Mouse (Mus musculus) mouse trophoblast stem cell (cell line): Measurements from ENCODE around the gene Akr1c13.

Experiments
- in situ Hi-C, 2 experiments: fragments of 300-500 bp; cut with MseI, MboI; formaldehyde crosslinking; loops; 2 replicates in 1 of 2; 3 replicates in 1 of 2; pipeline ENCODE4 v1.15.1; 2025

Gene Akr1c13

DNA sequence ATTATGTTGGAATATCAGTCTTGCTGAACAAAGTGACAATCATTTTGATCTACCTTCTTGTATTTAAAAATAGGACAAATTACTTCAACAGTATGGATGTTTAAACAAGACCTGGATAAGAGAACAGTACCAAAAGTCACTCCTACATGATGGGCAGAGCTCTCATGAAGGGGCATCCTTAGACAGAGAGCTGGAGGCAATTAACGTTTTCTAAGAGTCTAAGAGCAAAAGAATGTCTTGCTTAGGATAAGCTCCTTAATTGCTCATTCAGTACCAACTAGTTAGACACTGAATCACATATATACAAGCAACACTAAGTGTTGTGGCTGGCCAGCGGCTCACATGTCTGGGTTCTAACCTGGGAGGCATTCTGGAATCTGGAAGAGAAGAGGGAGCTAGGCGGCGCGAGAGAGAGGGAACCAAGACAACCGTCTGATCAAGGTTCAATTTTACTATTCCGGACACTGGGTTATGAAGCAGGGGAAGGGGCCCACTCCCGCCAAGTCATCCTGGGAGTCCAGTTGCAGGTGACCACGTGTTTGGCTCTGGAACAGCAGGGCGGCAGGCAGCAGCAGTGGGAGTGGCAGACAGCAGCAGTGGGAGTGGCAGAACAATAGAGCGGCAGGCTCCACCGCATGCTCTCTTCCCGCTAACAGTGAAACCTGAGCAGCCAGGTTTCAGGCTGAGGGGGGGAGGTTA is 54.1 kb downstream of the Akr1c13 start:
- in situ Hi-C loops: no loop called here

GRCm38 (mm10) chr13:4249347-4249746 is 58.4 kb downstream of the Akr1c13 start:
- in situ Hi-C loops: no loop called here
